Mouse (Mus musculus): ENCODE measurements at regions not wholly inside any gene's neighbourhood (a gene's known extent, or its start where the extent isn't known, plus 50 kb on each side); places are given as distances from the start of the nearest gene placed in this dataset.
A peak's percentile ranks its signal among the peaks of the same experiment; 100 is the strongest.

GRCm38 (mm10) chr10:96486724-96487123 is 130.1 kb upstream of the Btg1 start:
- DNase-seq (ENCODE audit: inconsistent age in 2 of 2, low spot score in 1 of 2) = no peak

- no peak for DNase-seq (ENCODE audit: inconsistent age in 2 of 2, low spot score in 1 of 2)
These were observed 123.1 kb upstream of the Btg1 start for GRCm38 (mm10) chr10:96493706-96494105.

DNA sequence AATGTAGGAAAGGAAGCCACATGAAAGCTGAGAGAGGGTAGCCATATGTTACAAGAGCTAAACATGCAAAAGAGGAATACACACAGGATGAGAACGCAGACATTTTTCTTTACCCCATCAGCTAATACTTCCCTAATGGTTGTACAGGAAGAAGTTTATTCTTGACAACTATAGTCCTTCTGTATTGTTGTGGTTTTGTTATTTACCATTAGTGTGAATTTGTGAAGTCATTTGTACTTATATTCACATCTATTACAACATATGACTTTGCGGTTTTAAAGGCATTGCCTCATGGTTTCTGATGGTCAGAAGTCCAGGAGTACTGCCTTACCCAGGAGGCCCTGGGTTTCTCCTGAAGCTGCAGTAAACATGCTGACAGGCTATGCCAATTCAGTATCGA is 120.1 kb upstream of the Btg1 start:
- DNase-seq (ENCODE audit: inconsistent age in 2 of 2, low spot score in 1 of 2) = no peak

DNA sequence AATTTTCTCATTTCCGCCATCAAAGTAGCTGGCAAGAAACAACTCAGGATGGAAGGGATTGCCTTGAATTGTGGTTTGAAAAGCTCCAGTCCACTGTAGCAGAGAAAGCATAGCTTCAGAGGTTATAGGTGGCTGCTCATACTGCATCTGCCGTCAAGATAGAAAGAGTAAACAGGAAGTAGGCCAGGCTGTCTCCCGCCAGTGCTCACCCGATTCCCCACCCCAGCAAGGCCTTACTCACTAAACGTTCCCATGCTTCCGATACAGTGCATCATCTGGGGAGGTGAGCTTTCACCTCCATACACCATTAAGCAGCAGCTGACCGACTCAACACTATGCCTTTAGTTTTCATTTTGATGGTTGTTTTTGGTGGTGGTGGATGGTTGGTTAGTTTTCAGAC is 119.3 kb upstream of the Btg1 start:
- DNase-seq (ENCODE audit: inconsistent age in 2 of 2, low spot score in 1 of 2) = no peak

DNA sequence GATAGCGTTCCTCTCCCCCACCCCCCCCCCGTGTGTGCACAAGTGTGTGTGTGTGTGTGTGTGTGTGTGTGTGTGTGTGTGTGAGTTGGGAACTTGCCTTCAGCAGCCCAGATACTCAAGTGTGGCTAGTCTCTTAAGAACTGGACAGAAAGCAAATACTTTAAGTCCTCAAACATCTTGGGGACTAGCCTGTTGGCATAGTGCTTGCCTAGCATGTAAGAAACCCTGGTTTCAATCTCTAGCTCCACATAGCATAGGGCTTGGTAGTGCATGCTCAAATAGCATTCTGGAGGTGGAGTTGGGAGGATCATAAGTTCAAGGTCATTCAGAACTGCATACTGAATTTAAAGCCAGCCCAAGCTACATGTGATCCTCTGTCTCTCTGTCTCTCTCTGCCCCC is 117.5 kb upstream of the Btg1 start:
- DNase-seq (ENCODE audit: inconsistent age in 2 of 2, low spot score in 1 of 2) = no peak

DNA sequence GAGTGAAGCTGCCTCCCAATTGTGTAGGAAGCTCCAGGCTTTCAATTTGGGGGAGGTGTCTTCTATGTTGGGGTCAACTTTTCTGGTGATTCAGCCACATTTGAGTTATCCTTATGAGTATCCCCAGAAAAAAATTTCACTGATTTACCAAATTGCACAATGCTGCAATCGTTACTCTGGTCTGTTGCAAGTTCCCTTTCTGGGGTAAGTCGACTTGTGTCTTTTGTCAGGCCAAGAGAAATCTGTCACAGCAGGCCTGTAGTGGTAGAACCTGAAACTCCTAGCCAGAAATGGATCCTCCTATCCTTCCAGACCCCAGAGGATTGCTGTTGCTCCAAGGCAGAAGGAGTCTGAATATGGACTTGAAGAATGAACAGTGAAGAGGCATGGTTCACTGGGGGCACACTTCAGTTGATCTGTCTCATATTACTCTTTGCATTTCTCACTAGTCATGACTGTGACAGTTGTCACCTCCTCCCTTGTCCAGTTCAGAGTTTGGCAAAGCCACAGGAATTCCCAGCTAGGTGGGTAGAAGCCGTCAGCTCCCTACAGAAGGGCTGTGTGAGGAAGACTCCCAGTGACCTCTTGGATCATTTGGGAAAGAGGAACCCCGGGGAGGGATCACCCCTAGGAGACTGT is 114.6 kb upstream of the Btg1 start:
- DNase-seq (ENCODE audit: inconsistent age in 2 of 2, low spot score in 1 of 2) = peak in 1 of 2 experiments; percentile 40

GRCm38 (mm10) chr10:96502736-96503135 is 114.1 kb upstream of the Btg1 start:
- peak in 1 of 2 experiments; percentile 18 for DNase-seq (ENCODE audit: inconsistent age in 2 of 2, low spot score in 1 of 2)

GRCm38 (mm10) chr10:96504340-96504739 is 112.5 kb upstream of the Btg1 start:
- DNase-seq (ENCODE audit: inconsistent age in 2 of 2, low spot score in 1 of 2) = no peak

GRCm38 (mm10) chr10:96515164-96515922 is 101.5 kb upstream of the Btg1 start:
- DNase-seq (ENCODE audit: inconsistent age in 2 of 2, low spot score in 1 of 2) = no peak

DNA sequence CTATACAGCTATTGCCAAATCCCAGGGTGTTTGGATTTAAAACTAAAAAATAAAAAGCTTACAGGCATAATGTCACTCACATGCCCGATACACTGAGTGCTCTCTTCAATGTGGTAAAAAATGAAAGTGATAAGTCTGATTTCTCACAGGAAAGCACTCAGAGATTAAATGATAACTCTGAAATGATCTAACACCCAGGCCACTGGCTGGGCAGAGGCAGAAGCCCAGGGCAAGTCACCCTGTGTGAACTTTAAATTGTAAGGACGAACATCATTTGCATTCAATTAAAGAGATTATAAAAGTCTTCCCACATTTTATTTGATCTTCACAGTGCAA is 100.9 kb upstream of the Btg1 start:
- DNase-seq (ENCODE audit: inconsistent age in 2 of 2, low spot score in 1 of 2) = no peak

GRCm38 (mm10) chr10:96519411-96519810 is 97.4 kb upstream of the Btg1 start:
- DNase-seq (ENCODE audit: inconsistent age in 2 of 2, low spot score in 1 of 2) = no peak

- DNase-seq (ENCODE audit: inconsistent age in 2 of 2, low spot score in 1 of 2) = no peak
These were observed 95.6 kb upstream of the Btg1 start for GRCm38 (mm10) chr10:96520995-96521760.

- DNase-seq (ENCODE audit: inconsistent age in 2 of 2, low spot score in 1 of 2) = peak in 1 of 2 experiments; percentile 30
These were observed 92.6 kb upstream of the Btg1 start for GRCm38 (mm10) chr10:96523967-96524801.

DNA sequence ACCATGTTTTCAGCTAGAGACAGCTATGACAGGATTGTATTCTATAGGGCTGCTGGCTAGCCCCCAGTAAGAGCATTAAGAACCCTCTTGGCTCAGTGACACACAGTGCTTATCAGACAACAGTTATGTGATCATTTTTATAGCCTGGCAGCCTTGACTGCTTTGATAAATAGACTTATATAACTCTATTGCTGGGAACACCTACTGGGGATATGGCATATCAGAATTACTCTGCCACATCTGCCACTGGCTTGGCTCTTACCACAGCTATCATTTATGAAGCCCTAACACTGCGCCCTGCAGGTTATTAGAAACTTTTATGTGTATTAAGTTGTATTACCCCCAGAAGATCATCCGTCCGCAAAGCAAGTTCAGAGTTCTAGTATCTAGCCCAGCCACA is 88.9 kb upstream of the Btg1 start:
- DNase-seq (ENCODE audit: inconsistent age in 2 of 2, low spot score in 1 of 2) = no peak

GRCm38 (mm10) chr10:96534547-96535124 is 82.2 kb upstream of the Btg1 start:
- DNase-seq (ENCODE audit: inconsistent age in 2 of 2, low spot score in 1 of 2) = no peak

DNA sequence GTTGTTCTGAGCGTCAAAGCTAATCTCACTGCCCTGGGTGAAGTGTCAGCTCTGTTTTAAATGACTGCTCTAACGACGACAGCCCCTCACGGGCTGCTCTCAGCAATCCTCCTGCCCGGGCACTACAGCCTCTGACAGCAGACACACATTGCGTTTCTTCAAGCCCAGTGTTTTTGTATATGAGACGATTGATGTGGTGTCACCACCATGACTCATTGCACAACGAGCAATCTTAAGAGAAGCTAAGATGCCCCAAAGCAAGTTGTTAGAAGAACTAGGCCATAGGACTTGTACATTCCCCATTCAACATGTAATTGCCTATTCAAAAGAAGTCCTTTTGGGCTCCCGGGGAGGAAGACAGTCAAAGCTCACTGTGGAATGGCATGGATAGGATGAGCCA is 81.3 kb upstream of the Btg1 start:
- no peak for DNase-seq (ENCODE audit: inconsistent age in 2 of 2, low spot score in 1 of 2)

- DNase-seq (ENCODE audit: inconsistent age in 2 of 2, low spot score in 1 of 2) = no peak
These were observed 76.0 kb upstream of the Btg1 start for GRCm38 (mm10) chr10:96540828-96541227.

- DNase-seq (ENCODE audit: inconsistent age in 2 of 2, low spot score in 1 of 2) = no peak
These were observed 71.5 kb upstream of the Btg1 start for GRCm38 (mm10) chr10:96545312-96545711.

DNA sequence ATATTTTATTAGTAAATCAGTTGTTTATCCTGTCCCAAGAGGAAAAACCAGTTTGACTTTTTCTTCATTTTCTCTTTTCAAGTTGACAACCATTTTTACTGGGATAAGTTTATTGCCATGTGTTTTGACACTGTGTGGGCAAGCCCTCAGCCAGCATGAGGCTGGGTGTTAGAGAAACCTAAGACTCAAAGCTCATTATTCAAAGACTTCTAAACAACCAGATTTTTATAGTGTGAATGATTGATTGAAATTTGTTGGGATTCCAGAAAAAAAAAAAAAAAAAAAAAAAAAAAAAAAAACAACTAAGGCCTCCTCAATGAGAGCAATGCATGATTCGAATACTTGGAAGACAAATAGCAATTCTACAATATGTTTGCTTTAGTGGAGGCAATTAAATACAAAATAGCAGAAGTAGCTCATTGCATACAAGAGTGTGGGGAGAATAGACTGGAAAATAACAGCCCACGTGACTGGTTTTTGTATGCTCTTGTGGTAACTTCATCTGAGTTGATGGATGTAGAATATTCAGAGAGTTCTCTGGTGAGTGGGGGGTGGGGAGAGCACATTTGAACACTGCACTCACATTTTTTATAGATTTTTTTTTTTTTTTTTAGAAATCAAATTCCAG is 70.9 kb upstream of the Btg1 start:
- no peak for DNase-seq (ENCODE audit: inconsistent age in 2 of 2, low spot score in 1 of 2)

GRCm38 (mm10) chr10:96549651-96550050 is 67.2 kb upstream of the Btg1 start:
- DNase-seq (ENCODE audit: inconsistent age in 2 of 2, low spot score in 1 of 2) = no peak
